22 mouse cellular contexts compared by ENCODE assay signal in the genomic region with DNA sequence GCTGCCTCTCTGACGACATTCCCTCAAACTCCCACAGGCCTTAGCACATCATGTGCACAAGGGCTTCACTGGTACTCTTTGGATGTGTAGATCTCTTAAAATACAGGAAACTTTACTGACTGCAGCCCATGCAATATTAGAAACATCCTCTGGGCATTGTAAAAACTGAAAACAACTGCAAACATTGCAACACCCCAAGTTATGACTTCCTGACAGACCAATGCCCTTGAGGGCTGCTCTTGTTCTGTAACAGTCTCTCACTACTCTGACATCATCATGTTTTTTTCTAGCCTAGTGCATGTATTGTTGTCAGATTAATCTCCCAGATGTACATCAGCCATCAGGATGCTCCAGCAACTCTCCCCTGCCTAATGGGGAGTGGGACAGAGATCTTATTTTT.
DNase-seq lines count a peak whose midpoint lies in the region; ATAC-seq lines count a peak whose summit lies in the region.
"Had no signal": no experiment of that assay in that cellular context is flagged by ENCODE, and none has a peak within 500 bp of the region (broad histone marks: within the 10 kb centered on the region; RNA-seq: fewer than 3 reads in every experiment).

No protein-coding gene starts in this region.

- peaks cover 7% of the 10 kb centered on the region; the same call in 1 of the 2 replicates for H3K4me1 ChIP-seq in limb, embryonic 13.5 days
- H3K4me1 ChIP-seq in limb, embryonic 10.5 days = peaks cover 3% of the 10 kb centered on the region; the same call in 1 of the 2 replicates
- H3K4me1 ChIP-seq in midbrain, embryonic 15.5 days = peaks cover 22% of the 10 kb centered on the region
- H3K4me1 ChIP-seq in forebrain, embryonic 12.5 days = peaks cover under 1% of the 10 kb centered on the region; the same call in 1 of the 2 replicates
- H3K4me1 ChIP-seq: embryonic facial prominence, embryonic 12.5 days; limb, embryonic 15.5 days; liver, embryonic 15.5 days had no signal

- no peak overlapping the region for H3K4me2 ChIP-seq in limb, embryonic 13.5 days (replicated peaks)
- no peak overlapping the region for H3K4me2 ChIP-seq in midbrain, embryonic 15.5 days
- H3K4me2 ChIP-seq in forebrain, embryonic 12.5 days = no peak overlapping the region
- H3K4me2 ChIP-seq: embryonic facial prominence, embryonic 12.5 days; limb, embryonic 15.5 days; liver, embryonic 15.5 days had no signal

- 16% methylated on average over 1 of the region's 1 CpGs for WGBS in limb, embryonic 13.5 days
- WGBS in limb, embryonic 10.5 days = 70% methylated on average over 1 of the region's 1 CpGs
- 39% methylated on average over 1 of the region's 1 CpGs for WGBS in midbrain, embryonic 15.5 days
- WGBS in forebrain, embryonic 12.5 days = 57% methylated on average over 1 of the region's 1 CpGs

- H3K27ac ChIP-seq in limb, embryonic 13.5 days = no peak overlapping the region
- no peak overlapping the region for H3K27ac ChIP-seq in limb, embryonic 10.5 days
- peak overlapping the region; percentile 15; the same call in 1 of the 2 replicates for H3K27ac ChIP-seq in midbrain, embryonic 15.5 days
- no peak overlapping the region for H3K27ac ChIP-seq in forebrain, embryonic 12.5 days
- H3K27ac ChIP-seq: embryonic facial prominence, embryonic 12.5 days; kidney, postnatal 0 days; limb, embryonic 15.5 days; liver, embryonic 15.5 days had no signal

- DNase-seq in limb, embryonic 10.5 days (ENCODE audit: low spot score) = no peak
- DNase-seq in retina, postnatal 1 day = peak; percentile 24
- DNase-seq in retina, embryonic 14.5 days (ENCODE audit: low spot score) = no peak
- no peak for DNase-seq in spleen, postnatal 10 days (ENCODE audit: low spot score in 2 of 2)
- DNase-seq: adrenal gland, postnatal 14 days; cerebellum, adult 9-11 months; forebrain, postnatal 0 days; kidney, adult 11 months; lung, postnatal 4 days; right cerebral cortex, adult 18-20 months; spleen, adult 18-20 months; thymus, adult 18-20 months; thymus, postnatal 4 days had no signal

- H3K36me3 ChIP-seq in limb, embryonic 13.5 days = no peaks in the 10 kb centered on the region
- no peaks in the 10 kb centered on the region for H3K36me3 ChIP-seq in limb, embryonic 10.5 days
- H3K36me3 ChIP-seq in midbrain, embryonic 15.5 days (replicated peaks) = no peaks in the 10 kb centered on the region
- no peaks in the 10 kb centered on the region for H3K36me3 ChIP-seq in forebrain, embryonic 12.5 days (replicated peaks)
- H3K36me3 ChIP-seq: embryonic facial prominence, embryonic 12.5 days; limb, embryonic 15.5 days; liver, embryonic 15.5 days had no signal

- peak; percentile 68 for ATAC-seq in limb, embryonic 13.5 days (ENCODE audit: low FRiP score, low read depth)
- ATAC-seq in midbrain, embryonic 15.5 days (replicated peaks) = no peak
- ATAC-seq in forebrain, embryonic 12.5 days (ENCODE audit: low FRiP score) = no peak
- ATAC-seq: activated CD4-positive, CD25-positive, alpha-beta regulatory T cell, adult 4 months; CD4-positive, CD25-positive, alpha-beta regulatory T cell, adult 4 months; forebrain, postnatal 0 days had no signal

- H3K9ac ChIP-seq in limb, embryonic 13.5 days = no peak overlapping the region
- no peak overlapping the region for H3K9ac ChIP-seq in midbrain, embryonic 15.5 days
- H3K9ac ChIP-seq in forebrain, embryonic 12.5 days = no peak overlapping the region
- H3K9ac ChIP-seq: embryonic facial prominence, embryonic 12.5 days; forebrain, postnatal 0 days; limb, embryonic 15.5 days; liver, embryonic 15.5 days had no signal

- no peak overlapping the region for H3K4me3 ChIP-seq in limb, embryonic 13.5 days
- H3K4me3 ChIP-seq in limb, embryonic 10.5 days = no peak overlapping the region
- H3K4me3 ChIP-seq in midbrain, embryonic 15.5 days = no peak overlapping the region
- no peak overlapping the region for H3K4me3 ChIP-seq in forebrain, embryonic 12.5 days (replicated peaks)
- H3K4me3 ChIP-seq: embryonic facial prominence, embryonic 12.5 days; limb, embryonic 15.5 days; liver, embryonic 15.5 days had no signal

- no peaks in the 10 kb centered on the region for H3K27me3 ChIP-seq in limb, embryonic 13.5 days
- H3K27me3 ChIP-seq in limb, embryonic 10.5 days (ENCODE audit: low read depth, poor library complexity, severe bottlenecking) = no peaks in the 10 kb centered on the region
- no peaks in the 10 kb centered on the region for H3K27me3 ChIP-seq in midbrain, embryonic 15.5 days (replicated peaks)
- H3K27me3 ChIP-seq in forebrain, embryonic 12.5 days = no peaks in the 10 kb centered on the region
- H3K27me3 ChIP-seq: embryonic facial prominence, embryonic 12.5 days; limb, embryonic 15.5 days; liver, embryonic 15.5 days had no signal

- H3K9me3 ChIP-seq in limb, embryonic 13.5 days = no peaks in the 10 kb centered on the region
- H3K9me3 ChIP-seq in limb, embryonic 10.5 days (replicated peaks) = no peaks in the 10 kb centered on the region
- no peaks in the 10 kb centered on the region for H3K9me3 ChIP-seq in midbrain, embryonic 15.5 days
- no peaks in the 10 kb centered on the region for H3K9me3 ChIP-seq in forebrain, embryonic 12.5 days
- H3K9me3 ChIP-seq: embryonic facial prominence, embryonic 12.5 days; limb, embryonic 15.5 days; liver, embryonic 15.5 days had no signal
